Mouse (Mus musculus) hindbrain, embryonic 10.5 days (tissue): Measurements from ENCODE around the gene Olfr71. TPM values are rescaled to one million over a fixed set of nuclear protein-coding genes. Genes with fewer than 3 reads are reported as not detected.

Source experiments
- DNase-seq: peaks from one replicate; pipeline ENCODE4 v3.0.0-alpha.2; 2017; ENCODE audit warnings: low spot score
- H3K27ac ChIP-seq: fragments of 300-500 bp; sonication (generic); 2 replicates; pipeline ENCODE4 v1.5.1; 2016; ENCODE audit warnings: mild to moderate bottlenecking, moderate library complexity
- H3K27me3 ChIP-seq: fragments of 300-500 bp; sonication (generic); 2 replicates; pipeline ENCODE4 v1.6.1; 2016; ENCODE audit warnings: mild to moderate bottlenecking; ENCODE audit not compliant: poor library complexity, insufficient read depth, severe bottlenecking
- H3K36me3 ChIP-seq: fragments of 300-500 bp; sonication (generic); 2 replicates; pipeline ENCODE4 v1.6.1; 2016; ENCODE audit warnings: mild to moderate bottlenecking, moderate library complexity
- H3K4me1 ChIP-seq: fragments of 300-500 bp; sonication (generic); replicated peaks from 2 replicates; pipeline ENCODE4 v1.6.1; 2016; ENCODE audit warnings: mild to moderate bottlenecking
- H3K4me3 ChIP-seq: fragments of 300-500 bp; sonication (generic); 2 replicates; pipeline ENCODE4 v1.5.1; 2016; ENCODE audit warnings: mild to moderate bottlenecking, moderate library complexity
- H3K9me3 ChIP-seq: fragments of 300-500 bp; sonication (generic); 2 replicates; pipeline ENCODE4 v1.6.1; 2016; ENCODE audit warnings: mild to moderate bottlenecking, moderate library complexity
- WGBS: fragments of 180-500 bp; shearing (Covaris S2); methylation state at CpG from one replicate; pipeline ENCODE4 v1.1.7; 2016; 5-methylcytosine and 5-hydroxymethylcytosine counted together
- polyA plus RNA-seq: library from polyadenylated mRNA; unstranded; fragments of >200 nt; fragmentation: Nextera tagmentation; extraction: Ambion mirVana; gene quantifications from 2 replicates; pipeline ENCODE4 v1.2.1, GENCODE M21; 2016

Gene Olfr71
- polyA plus RNA-seq, 1 experiment from 2014 or later: not detected

DNA sequence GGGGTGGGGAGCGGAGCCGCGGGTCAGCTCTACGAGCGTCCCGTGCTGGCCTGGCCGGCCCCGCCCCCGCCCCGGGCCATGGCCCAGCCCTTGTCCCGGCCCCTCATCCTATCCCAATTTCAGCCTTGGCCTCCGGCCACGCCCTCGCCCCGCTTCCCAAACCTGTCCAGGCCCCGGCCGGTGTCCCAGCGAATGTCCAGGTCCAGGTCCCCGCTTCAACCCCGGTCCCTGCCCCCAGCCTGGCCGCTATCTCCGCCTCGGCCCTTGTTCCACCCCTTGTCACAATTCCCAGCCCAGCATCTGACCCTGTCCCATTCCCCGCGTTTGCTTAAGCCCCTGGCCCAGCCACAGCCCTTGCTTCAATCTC lies 40.6 kb downstream of the Olfr71 start:
- WGBS: under 1% methylated on average over 24 of the region's 25 CpGs
- Histone ChIP-seq H3K9me3 (no peaks in the 10 kb centered on the region), H3K27me3 (peaks cover 57% of the 10 kb centered on the region), H3K4me3 (peak overlapping the region; percentile 83), H3K27ac (peak overlapping the region; percentile 94), H3K4me1 (peaks cover 50% of the 10 kb centered on the region), H3K36me3 (peaks cover 4% of the 10 kb centered on the region)
- peak; percentile 84 for DNase-seq

DNA sequence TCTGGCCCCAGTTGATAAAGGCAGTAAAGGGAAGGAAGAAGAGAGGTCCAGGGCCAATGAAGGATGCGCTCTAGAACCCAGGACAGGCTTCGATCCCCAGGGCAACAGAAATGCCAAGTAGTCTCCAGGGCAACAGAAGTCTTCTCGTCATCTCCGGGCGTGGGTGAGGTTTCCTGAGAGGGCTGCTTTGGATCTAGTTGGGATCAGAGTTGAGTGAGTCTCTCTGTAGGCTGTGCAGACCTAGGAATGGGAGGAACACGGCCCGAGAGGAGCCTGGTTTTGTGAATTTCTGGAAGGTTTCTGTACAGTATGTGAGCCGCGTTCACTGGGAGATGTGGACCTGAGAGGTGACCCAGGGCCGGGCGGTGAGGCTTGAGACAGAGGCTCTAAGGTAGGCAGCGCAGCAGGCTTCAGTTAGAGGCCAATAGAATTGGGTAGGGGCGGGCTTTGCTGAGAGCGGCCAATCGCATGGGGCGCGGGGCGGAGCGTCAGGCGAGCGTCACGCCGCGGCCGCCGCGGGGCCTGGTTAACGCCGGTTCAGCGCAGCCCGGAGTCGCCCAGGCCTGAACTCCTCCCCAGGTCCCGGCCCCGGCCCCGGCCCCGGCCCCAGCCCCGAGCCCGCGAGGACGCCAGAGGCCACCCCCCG lies 41.1 kb downstream of the Olfr71 start, which contains the start of the genes Tmem8b and Fam221b:
Gene Tmem8b (plus strand): TSS at position 190 of the 646 bp plus-strand sequence.
Gene Fam221b (minus strand): TSS at position 364 of the 646 bp plus-strand sequence.
- Histone ChIP-seq H3K4me1 (peaks cover 48% of the 10 kb centered on the region), H3K27me3 (peaks cover 58% of the 10 kb centered on the region), H3K36me3 (no peaks in the 10 kb centered on the region), H3K27ac (peak within 1 kb of the TSS; percentile 94), H3K4me3 (peak within 1 kb of the TSS; percentile 83), H3K9me3 (no peaks in the 10 kb centered on the region)
- DNase-seq: peak; percentile 89
- 2% methylated on average over 41 of the region's 41 CpGs for WGBS

DNA sequence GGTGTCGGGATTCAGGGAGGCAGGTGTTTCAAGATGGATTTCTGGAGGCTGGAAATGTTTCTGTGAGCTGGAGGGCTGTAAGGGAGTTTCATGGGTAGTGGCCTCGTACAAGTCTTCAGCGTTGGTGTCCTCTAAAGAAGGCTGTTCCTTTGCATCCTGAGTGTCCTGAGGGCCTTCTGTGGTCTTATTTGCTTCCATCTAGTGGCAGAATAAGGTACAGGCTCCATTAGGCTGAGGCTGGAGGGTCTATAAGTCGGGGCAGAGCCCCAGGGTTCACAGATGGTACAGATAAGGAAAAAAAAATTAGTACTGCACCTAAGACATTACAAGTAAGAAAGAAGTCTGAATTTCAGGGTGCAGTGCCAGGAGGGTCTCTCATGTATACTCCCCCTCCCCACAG lies 43.6 kb downstream of the Olfr71 start:
- WGBS: 27% methylated on average over 4 of the region's 4 CpGs

DNA sequence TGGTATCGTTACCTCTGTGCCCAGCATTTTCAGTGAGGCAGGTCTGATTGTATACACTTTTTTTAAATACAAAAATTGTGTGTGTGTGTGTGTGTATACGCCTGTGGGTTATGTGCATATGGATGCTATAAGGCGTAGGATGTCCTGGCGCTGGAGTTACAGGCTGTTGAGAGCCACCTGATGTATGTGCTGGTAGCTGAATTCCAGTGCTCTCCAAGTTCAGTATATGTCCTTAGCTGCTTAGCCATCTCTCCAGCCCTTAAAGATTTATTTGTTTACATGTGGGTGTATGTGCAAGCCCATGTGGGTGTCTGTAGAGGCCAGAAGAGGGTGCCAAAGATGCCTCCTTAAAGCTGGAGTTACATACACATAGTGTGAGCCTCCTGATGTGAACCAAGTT lies 52.9 kb downstream of the Olfr71 start:
- no peak for DNase-seq
- Histone ChIP-seq H3K4me3 (peak overlapping the region; percentile 88), H3K27ac (no peak overlapping the region; the same call in 1 of the 2 replicates), H3K27me3 (peaks cover 27% of the 10 kb centered on the region), H3K9me3 (no peaks in the 10 kb centered on the region), H3K36me3 (peaks cover 4% of the 10 kb centered on the region; the same call in 1 of the 2 replicates), H3K4me1 (peaks cover 41% of the 10 kb centered on the region)
- 62% methylated on average over 4 of the region's 4 CpGs for WGBS

More for the DNA sequence above, 43.6 kb downstream of the Olfr71 start:
- peaks cover 83% of the 10 kb centered on the region for H3K27me3 ChIP-seq
- no peaks in the 10 kb centered on the region for H3K9me3 ChIP-seq
- DNase-seq: peak; percentile 18
- H3K27ac ChIP-seq: no peak overlapping the region
- H3K4me1 ChIP-seq: peaks cover 32% of the 10 kb centered on the region
- no peaks in the 10 kb centered on the region for H3K36me3 ChIP-seq
- no peak overlapping the region for H3K4me3 ChIP-seq

DNA sequence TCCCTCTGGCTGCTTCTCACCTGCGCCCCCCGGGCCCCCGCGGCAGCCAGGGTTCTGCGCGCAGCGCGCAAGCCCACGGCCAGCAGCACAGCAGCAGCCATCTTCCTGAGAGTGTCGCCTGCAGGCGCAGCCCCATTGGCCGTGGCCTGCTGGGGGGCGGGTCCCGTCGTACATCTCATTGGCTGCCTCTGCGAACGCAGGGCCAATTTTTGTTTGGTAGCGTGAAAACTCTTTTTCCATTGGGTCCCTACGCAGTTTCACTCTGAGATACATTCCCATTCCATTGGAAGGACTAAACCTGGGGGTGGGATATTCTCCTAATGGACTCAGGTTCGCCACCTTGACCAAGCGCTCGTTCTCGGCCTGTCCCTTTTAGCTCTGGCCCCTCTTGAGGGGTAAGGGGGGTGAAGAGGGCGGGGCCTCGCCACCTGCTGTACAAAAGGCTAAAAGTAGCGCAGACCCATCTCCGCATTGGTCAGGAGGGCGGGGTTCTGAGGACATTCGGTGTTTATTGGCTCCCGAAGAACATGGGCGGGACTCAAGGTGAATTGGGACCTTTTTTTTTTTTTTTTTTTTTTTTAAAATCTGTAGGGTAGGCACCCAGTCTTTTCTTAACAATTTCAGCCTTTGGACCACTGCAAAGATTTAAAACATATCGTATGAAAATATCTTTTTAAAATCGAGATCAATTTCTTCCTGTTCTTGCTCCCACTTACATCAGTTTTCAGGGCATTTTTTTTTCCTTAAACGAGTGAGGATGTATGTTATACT lies 53.5 kb downstream of the Olfr71 start, which contains the start of gene Hint2:
Gene Hint2 (minus strand): TSS at position 128 of the 771 bp plus-strand sequence.
- Histone ChIP-seq H3K4me3 (peak within 1 kb of the TSS; percentile 88), H3K27me3 (peaks cover 21% of the 10 kb centered on the region), H3K4me1 (peaks cover 41% of the 10 kb centered on the region), H3K36me3 (peaks cover 10% of the 10 kb centered on the region), H3K27ac (peak within 1 kb of the TSS; percentile 94), H3K9me3 (no peaks in the 10 kb centered on the region)
- peak; percentile 95 for DNase-seq
- 2% methylated on average over 34 of the region's 34 CpGs for WGBS

DNA sequence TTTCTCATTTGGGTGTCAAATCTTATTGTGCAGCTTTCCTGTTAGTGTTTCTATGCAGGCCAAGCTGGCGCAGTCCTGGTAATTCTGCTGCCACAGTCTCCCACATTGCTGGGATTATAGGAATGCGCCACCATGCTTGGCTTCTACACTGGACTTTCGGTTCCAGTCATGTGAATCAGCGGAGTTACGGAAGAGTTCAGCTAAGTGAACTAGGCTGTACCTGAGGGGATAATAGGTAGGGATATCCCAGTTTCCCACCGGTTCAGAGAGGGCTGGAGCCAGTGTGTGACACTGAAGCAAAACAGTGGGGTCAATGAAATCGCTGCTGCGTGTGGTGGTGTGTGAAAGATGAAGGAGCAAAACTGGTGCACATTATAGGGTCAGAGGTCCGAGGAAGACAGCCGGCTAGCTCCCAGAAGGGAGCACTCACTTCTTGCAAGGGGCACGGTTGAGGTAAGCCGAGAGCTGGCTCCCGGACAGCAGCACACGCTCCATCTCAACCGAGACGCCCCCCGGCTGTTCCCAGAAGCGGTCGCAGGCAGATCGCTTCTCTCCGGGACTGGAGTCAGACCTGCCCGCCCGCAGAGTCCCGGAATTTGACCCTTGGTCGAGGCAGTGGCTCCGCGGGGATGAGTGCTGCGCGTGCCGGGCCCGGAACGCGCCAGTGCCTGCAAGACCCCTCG lies 54.3 kb downstream of the Olfr71 start:
- Histone ChIP-seq H3K27ac (peak overlapping the region; percentile 94), H3K9me3 (no peaks in the 10 kb centered on the region), H3K4me1 (peaks cover 41% of the 10 kb centered on the region), H3K27me3 (peaks cover 13% of the 10 kb centered on the region; the same call in 1 of the 2 replicates), H3K36me3 (peaks cover 16% of the 10 kb centered on the region), H3K4me3 (peak overlapping the region; percentile 88)
- WGBS: 6% methylated on average over 34 of the region's 34 CpGs
- no peak for DNase-seq

Other genes starting within 250 kb of the Olfr71 start
- gene Sit1, start 226.5 kb downstream of the Olfr71 start, polyA plus RNA-seq: not detected in 2 replicates
- gene Ccdc107, start 217.4 kb downstream of the Olfr71 start, polyA plus RNA-seq: 45.2 and 50.9 TPM in 2 replicates
- 47.2 and 50.5 TPM in 2 replicates for gene Arhgef39, start 210.6 kb downstream of the Olfr71 start, polyA plus RNA-seq
- gene Car9, start 203.3 kb downstream of the Olfr71 start, polyA plus RNA-seq: 0.76 and 0.93 TPM in 2 replicates
- 55.9 and 65.7 TPM in 2 replicates for gene Tpm2, start 186.5 kb downstream of the Olfr71 start, polyA plus RNA-seq
- 40.7 and 53.3 TPM in 2 replicates for gene Creb3, start 147.9 kb downstream of the Olfr71 start, polyA plus RNA-seq
- gene Tln1, start 147.6 kb downstream of the Olfr71 start, polyA plus RNA-seq: 52.8 and 58.9 TPM in 2 replicates
- gene Rgp1, start 131.5 kb downstream of the Olfr71 start, polyA plus RNA-seq: 20.3 and 25.6 TPM in 2 replicates
- 28.0 and 36.3 TPM in 2 replicates for gene Gba2, start 131.4 kb downstream of the Olfr71 start, polyA plus RNA-seq
- gene Msmp, start 125.8 kb downstream of the Olfr71 start, polyA plus RNA-seq: 0.88 and 1.0 TPM in 2 replicates
- 22.4 and 26.5 TPM in 2 replicates for gene Npr2, start 78.3 kb downstream of the Olfr71 start, polyA plus RNA-seq
- 5.2 and 10.0 TPM in 2 replicates for gene Spag8, start 56.7 kb downstream of the Olfr71 start, polyA plus RNA-seq
- 76.4 and 82.0 TPM in 2 replicates for gene Hint2, start 53.8 kb downstream of the Olfr71 start, polyA plus RNA-seq
- 5.2 and 9.4 TPM in 2 replicates for gene Tmem8b, start 41.3 kb downstream of the Olfr71 start, polyA plus RNA-seq
- 1.8 and 2.4 TPM in 2 replicates for gene Fam221b, start 41.1 kb downstream of the Olfr71 start, polyA plus RNA-seq
- gene Olfr70, start 9.4 kb downstream of the Olfr71 start, polyA plus RNA-seq: not detected in 2 replicates
- gene Hrct1, start 16.9 kb upstream of the Olfr71 start, polyA plus RNA-seq: 0.25 and 0.44 TPM in 2 replicates
- not detected in 2 replicates for gene Spaar, start 19.8 kb upstream of the Olfr71 start, polyA plus RNA-seq
- not detected in 2 replicates for gene Olfr159, start 60.8 kb upstream of the Olfr71 start, polyA plus RNA-seq
- gene Olfr156, start 113.6 kb upstream of the Olfr71 start, polyA plus RNA-seq: not detected in 2 replicates
- not detected in 2 replicates for gene Olfr157, start 129.9 kb upstream of the Olfr71 start, polyA plus RNA-seq
- gene Olfr155, start 141.3 kb upstream of the Olfr71 start, polyA plus RNA-seq: not detected in 2 replicates
- 11.4 and 11.9 TPM in 2 replicates for gene Reck, start 165.3 kb upstream of the Olfr71 start, polyA plus RNA-seq
- 70.2 and 84.9 TPM in 2 replicates for gene Glipr2, start 247.1 kb upstream of the Olfr71 start, polyA plus RNA-seq